Mouse (Mus musculus): Measurements from ENCODE around the gene Rbm47. TPM values are rescaled to one million over a fixed set of nuclear protein-coding genes. Genes with fewer than 3 reads are reported as not detected.

Rbm47 gene
- polyA plus RNA-seq, 1 experiment from 2014 or later: 2.6 TPM

DNA sequence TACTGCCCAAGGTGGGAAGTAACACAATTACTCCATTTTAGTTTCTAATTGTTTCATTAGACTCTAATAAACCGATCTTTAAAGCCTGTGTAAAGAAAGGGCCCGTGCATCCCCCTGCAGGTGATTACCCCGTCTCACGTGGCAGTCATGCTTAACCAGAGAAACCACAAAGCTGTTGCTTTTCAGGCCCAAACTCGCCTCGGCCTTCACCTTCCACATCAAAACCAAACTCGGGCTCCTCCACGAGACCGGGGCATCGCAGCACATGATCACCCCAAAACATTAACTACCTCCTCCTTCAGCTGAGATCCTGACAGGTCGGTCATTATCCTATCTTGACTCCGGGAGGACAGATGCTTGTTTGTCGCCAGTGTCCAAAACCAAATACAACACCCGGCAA, 58.2 kb downstream of the Rbm47 start:
- H3K27ac ChIP-seq: no peak overlapping the region
- H3K27me3 ChIP-seq: no peaks in the 10 kb centered on the region
- H3K4me2 ChIP-seq: no peak overlapping the region
- H3K36me3 ChIP-seq (ENCODE audit: poor library complexity, severe bottlenecking): no peaks in the 10 kb centered on the region
- 75% methylated on average over 14 of the region's 14 CpGs for WGBS
- ATAC-seq: no peak
- H3K4me3 ChIP-seq: no peak overlapping the region
- no peak overlapping the region for H3K9ac ChIP-seq
- no peaks in the 10 kb centered on the region for H3K9me3 ChIP-seq (replicated peaks)
- H3K4me1 ChIP-seq: no peaks in the 10 kb centered on the region

DNA sequence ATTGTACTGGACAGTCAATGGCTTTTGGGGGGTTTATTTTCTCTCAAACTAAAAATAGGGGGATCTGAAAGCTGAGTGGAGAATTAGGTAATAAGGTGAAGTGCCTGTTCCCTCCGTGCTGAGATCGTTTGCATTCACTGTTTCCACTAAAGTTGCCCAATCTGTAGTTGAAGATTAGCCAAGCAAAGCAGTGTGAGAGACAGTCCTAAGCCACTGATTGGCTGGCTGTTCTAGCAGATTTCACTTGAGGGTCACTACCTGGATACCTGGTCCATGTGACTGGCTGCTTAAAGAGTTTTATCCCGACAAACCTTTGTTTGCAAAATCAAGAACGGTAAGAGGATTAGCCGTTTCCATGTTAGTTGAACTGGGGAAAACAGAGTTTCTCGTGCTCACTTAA, 58.7 kb downstream of the Rbm47 start:
- ATAC-seq: no peak
- H3K36me3 ChIP-seq (ENCODE audit: poor library complexity, severe bottlenecking): no peaks in the 10 kb centered on the region
- no peak overlapping the region for H3K4me2 ChIP-seq
- no peaks in the 10 kb centered on the region for H3K4me1 ChIP-seq
- 36% methylated on average over 6 of the region's 6 CpGs for WGBS
- H3K9me3 ChIP-seq (replicated peaks): no peaks in the 10 kb centered on the region
- no peak overlapping the region for H3K9ac ChIP-seq
- H3K4me3 ChIP-seq: no peak overlapping the region
- no peaks in the 10 kb centered on the region for H3K27me3 ChIP-seq
- no peak overlapping the region for H3K27ac ChIP-seq

DNA sequence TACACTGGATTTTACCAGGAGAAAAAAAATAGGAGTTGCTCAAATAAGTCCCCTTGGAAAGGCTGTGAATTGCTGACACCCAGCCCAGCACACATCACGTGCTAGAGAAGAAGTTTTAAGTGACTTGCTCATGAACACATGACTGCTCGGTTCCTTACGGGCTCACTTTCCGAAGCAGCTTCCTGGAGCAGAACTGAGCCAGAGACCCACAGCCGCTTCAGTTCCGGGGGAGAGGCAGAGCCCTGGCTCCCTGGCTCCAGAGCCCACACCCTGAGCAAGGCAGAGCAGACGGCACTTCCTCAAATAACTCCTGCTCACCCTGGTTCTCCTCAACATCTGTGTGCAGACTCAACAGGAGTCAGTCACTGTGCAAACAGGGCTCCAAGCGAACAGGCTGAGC, 60.9 kb downstream of the Rbm47 start:
- no peak for ATAC-seq

DNA sequence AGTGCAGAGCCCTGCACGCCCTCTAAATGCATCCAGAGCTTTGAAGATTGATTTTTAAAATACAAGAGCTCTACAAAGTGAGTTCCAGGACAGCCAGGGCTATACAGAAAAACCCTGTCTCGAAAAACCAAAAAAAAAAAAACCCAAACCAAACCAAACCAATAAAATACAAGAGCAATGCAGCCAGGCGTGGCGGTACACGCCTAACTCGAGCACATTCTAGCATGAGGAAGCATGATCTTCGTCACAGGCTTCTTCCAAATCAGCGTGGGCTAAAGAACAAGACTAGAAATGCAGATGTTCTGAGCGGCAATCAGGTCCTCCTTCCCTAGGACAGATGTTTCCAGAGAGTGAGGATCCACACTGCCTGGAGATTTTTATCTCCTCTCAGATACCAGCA, 66.5 kb downstream of the Rbm47 start:
- Histone ChIP-seq H3K36me3 (ENCODE audit: poor library complexity, severe bottlenecking) (no peaks in the 10 kb centered on the region), H3K4me1 (no peaks in the 10 kb centered on the region), H3K4me2 (no peak overlapping the region), H3K27ac (no peak overlapping the region), H3K4me3 (no peak overlapping the region), H3K27me3 (no peaks in the 10 kb centered on the region), H3K9me3 (replicated peaks) (no peaks in the 10 kb centered on the region), H3K9ac (no peak overlapping the region)
- 88% methylated on average over 9 of the region's 9 CpGs for WGBS
- no peak for ATAC-seq

More for the DNA sequence above, 60.9 kb downstream of the Rbm47 start:
- Histone ChIP-seq H3K27me3 (no peaks in the 10 kb centered on the region), H3K9me3 (replicated peaks) (no peaks in the 10 kb centered on the region), H3K9ac (no peak overlapping the region), H3K36me3 (ENCODE audit: poor library complexity, severe bottlenecking) (no peaks in the 10 kb centered on the region), H3K4me2 (no peak overlapping the region), H3K27ac (no peak overlapping the region), H3K4me3 (no peak overlapping the region), H3K4me1 (no peaks in the 10 kb centered on the region)
- 89% methylated on average over 8 of the region's 8 CpGs for WGBS

DNA sequence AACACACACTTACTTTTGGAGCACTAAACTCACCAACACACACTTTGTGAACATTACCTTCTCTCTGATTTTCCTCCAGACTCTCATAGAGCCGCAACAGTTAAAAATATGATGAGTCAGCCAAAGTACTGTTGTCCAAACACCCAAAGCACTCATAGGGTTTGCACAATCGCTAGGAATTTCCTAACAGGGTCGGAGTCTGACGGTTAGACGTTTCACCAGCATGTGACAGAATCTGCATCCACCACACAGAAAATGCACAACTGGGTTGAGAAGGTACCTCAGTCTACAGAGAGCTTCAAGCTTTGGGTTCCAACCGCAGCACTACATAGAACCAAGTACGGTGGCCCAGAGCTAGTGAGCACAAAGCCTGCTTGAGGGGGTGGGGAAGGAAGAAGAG, 67.0 kb downstream of the Rbm47 start:
- 90% methylated on average over 7 of the region's 7 CpGs for WGBS
- H3K9ac ChIP-seq: no peak overlapping the region

DNA sequence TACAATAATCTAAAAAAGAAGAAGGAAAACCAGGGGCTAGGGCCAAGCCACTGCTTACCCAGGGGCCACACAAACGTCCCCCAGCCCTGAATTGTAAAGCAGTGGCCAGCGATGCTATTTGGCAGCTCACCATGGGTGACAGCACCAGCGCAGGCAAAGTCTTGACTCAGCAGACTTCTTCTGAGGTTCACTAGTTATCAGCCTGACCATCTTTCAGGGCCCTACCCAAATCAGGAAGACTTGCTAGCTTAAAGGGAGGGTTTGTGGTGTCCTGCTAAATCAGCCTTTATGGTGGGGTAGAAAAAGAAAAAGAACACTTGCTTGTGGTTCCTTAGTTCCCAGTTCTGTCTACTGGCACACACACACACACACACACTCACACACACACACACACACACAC, 67.6 kb downstream of the Rbm47 start:
- WGBS: 80% methylated on average over 3 of the region's 3 CpGs
- Histone ChIP-seq H3K9me3 (replicated peaks) (no peaks in the 10 kb centered on the region), H3K4me1 (no peaks in the 10 kb centered on the region), H3K4me2 (no peak overlapping the region), H3K27ac (no peak overlapping the region), H3K4me3 (no peak overlapping the region), H3K36me3 (ENCODE audit: poor library complexity, severe bottlenecking) (no peaks in the 10 kb centered on the region), H3K27me3 (no peaks in the 10 kb centered on the region), H3K9ac (no peak overlapping the region)
- no peak for ATAC-seq

More for the DNA sequence above, 67.0 kb downstream of the Rbm47 start:
- Histone ChIP-seq H3K4me1 (no peaks in the 10 kb centered on the region), H3K9me3 (replicated peaks) (no peaks in the 10 kb centered on the region), H3K4me3 (no peak overlapping the region), H3K36me3 (ENCODE audit: poor library complexity, severe bottlenecking) (no peaks in the 10 kb centered on the region), H3K4me2 (no peak overlapping the region), H3K27me3 (no peaks in the 10 kb centered on the region), H3K27ac (no peak overlapping the region)
- no peak for ATAC-seq

DNA sequence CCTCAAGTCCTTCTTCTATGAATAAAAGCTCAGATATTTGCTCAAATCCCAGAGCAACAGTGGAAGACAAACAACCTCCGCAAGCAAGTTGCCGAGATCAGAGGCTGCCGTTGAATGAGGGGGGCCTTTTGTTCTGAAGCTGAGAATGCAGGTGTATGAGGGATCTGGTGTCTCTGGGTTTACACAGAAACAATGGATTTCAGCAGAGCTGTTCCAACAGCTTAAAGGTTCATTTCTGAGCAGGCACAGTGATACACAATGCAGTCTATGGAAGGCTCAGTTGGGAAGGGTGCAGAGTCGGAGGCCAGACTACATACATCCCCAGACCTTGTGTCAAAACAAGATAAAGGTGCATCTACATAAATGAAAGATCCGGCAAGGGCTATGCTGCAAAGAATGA, 69.5 kb downstream of the Rbm47 start:
- ATAC-seq: no peak
- Histone ChIP-seq H3K9me3 (replicated peaks) (no peaks in the 10 kb centered on the region), H3K4me2 (no peak overlapping the region), H3K4me1 (no peaks in the 10 kb centered on the region), H3K9ac (no peak overlapping the region), H3K27ac (no peak overlapping the region), H3K27me3 (no peaks in the 10 kb centered on the region), H3K36me3 (ENCODE audit: poor library complexity, severe bottlenecking) (no peaks in the 10 kb centered on the region), H3K4me3 (no peak overlapping the region)
- 61% methylated on average over 5 of the region's 5 CpGs for WGBS

DNA sequence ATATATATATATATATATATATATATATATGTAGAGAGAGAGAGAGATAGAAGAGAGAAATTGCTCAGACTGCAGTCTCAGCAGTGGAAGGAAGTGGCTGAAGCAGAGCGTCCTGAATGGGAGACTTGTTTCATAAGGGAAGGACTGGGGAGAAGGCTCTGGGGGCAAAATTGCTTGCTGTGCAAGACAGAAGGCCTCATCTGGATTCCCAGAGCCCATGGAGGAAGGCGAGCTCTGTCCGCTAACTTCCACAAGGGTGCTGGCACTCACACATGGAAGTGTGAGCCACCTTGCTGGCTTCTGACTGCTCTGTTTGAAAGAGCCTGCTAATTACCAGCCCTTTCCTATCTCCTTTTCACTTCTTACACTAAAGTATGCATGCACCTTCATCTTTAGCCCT, 70.1 kb downstream of the Rbm47 start:
- no peak overlapping the region for H3K27ac ChIP-seq
- H3K4me3 ChIP-seq: no peak overlapping the region
- H3K27me3 ChIP-seq: no peaks in the 10 kb centered on the region
- no peaks in the 10 kb centered on the region for H3K9me3 ChIP-seq (replicated peaks)
- H3K4me2 ChIP-seq: no peak overlapping the region
- no peaks in the 10 kb centered on the region for H3K4me1 ChIP-seq
- no peak overlapping the region for H3K9ac ChIP-seq
- H3K36me3 ChIP-seq (ENCODE audit: poor library complexity, severe bottlenecking): no peaks in the 10 kb centered on the region
- WGBS: 84% methylated on average over 3 of the region's 3 CpGs
- no peak for ATAC-seq

DNA sequence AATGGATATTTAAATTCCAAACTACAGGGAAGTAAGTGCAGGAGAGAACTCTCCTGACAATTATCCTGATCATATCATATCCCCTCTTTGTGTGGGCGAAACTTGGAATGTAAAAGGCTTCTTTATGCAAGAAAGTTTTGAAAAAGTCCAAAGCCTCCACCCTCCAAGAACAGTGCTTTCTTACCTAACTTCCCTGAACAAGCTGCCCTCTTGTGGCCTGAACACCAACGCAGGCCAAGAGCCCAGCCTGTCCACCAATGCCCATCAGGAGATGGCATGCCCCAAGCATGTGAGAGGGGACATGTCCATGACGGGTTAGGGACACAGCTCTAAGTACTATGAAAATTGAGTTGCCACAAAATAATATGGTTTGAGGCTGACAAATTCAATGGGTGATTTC, 71.3 kb downstream of the Rbm47 start:
- 64% methylated on average over 3 of the region's 3 CpGs for WGBS
- Histone ChIP-seq H3K9me3 (replicated peaks) (no peaks in the 10 kb centered on the region), H3K27me3 (no peaks in the 10 kb centered on the region), H3K4me2 (no peak overlapping the region), H3K9ac (no peak overlapping the region), H3K27ac (no peak overlapping the region), H3K36me3 (ENCODE audit: poor library complexity, severe bottlenecking) (no peaks in the 10 kb centered on the region), H3K4me3 (no peak overlapping the region), H3K4me1 (no peaks in the 10 kb centered on the region)
- ATAC-seq: no peak

DNA sequence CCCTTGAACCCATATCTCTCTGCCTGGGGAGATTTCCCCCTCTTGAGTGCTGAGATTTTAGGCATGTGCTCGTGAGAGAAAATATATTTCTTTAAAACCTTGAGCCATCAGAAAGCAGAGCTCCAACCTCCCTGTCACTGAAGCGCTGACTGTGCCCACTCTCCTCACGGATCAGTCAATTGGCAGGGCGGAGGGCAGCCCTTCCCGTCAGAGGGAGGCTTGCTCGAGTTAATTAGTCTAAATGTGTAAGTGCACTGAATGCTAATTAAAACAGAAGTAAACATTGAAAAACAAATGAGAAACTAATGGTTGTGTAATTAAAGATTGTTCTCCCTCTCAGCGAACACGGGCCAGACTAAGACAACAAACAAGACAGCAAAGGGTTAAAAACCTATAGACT, 72.6 kb downstream of the Rbm47 start:
- Histone ChIP-seq H3K27ac (no peak overlapping the region), H3K4me2 (no peak overlapping the region), H3K9ac (no peak overlapping the region), H3K9me3 (replicated peaks) (no peaks in the 10 kb centered on the region), H3K4me1 (no peaks in the 10 kb centered on the region), H3K27me3 (no peaks in the 10 kb centered on the region), H3K36me3 (ENCODE audit: poor library complexity, severe bottlenecking) (no peaks in the 10 kb centered on the region), H3K4me3 (no peak overlapping the region)
- 40% methylated on average over 8 of the region's 8 CpGs for WGBS
- no peak for ATAC-seq

DNA sequence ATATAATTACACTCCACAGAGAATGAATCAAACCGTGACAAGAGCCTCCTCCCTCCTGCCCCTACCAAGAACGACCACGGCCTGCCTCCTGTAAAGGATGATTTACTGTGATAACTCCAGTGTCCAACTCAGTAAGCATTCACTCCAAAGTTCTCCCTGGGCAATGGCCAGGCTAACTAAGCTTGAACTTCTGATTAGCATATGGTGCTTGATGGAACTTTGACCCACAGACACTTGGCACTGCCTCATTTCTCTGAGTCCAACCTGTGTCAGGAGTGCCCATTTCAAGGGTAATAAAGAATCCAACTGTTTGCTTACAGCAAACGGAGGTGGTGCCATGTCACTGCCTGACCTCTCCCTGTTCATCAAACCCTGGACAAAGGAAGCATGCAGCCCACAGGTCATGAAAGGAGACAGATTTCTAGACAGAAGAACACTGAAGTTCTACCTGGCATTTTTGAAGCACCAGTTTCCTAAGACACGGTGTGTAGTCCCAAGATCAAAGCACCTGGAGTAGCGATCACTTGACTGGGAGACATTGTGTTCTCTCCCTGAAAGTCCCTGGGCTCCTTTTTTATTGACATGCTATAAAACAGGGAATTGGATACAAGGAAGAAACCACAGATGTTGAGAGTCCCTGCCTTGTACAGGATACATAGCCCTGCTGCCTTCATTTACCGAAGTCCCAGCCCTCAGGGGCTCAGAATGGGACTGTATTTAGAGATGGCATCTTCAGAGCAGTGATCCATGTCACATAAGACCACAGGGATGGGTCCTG, 74.6 kb downstream of the Rbm47 start:
- WGBS: 86% methylated on average over 7 of the region's 7 CpGs
- Histone ChIP-seq H3K9me3 (replicated peaks) (no peaks in the 10 kb centered on the region), H3K36me3 (ENCODE audit: poor library complexity, severe bottlenecking) (no peaks in the 10 kb centered on the region), H3K27me3 (no peaks in the 10 kb centered on the region), H3K4me1 (no peaks in the 10 kb centered on the region), H3K4me3 (no peak overlapping the region), H3K4me2 (no peak overlapping the region), H3K27ac (no peak overlapping the region), H3K9ac (no peak overlapping the region)
- no peak for ATAC-seq

DNA sequence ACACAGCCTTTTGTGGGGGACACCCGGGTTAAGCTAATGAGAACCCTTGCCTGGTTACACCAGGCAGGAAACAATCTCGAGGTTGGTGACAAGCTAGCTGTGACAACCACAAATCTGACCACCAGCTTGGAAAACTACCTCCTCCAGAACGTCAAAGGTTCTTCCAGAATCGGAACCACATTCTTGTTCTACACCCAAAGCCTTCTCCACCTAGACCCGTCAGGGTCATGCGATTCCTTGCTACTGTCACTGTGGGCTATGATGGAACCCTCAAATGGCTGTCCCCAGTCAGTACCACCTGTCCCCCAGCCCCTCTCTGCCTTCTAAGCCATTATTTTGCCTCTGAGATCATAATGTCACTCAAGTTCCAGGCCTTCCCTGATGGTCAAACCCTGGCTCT, 76.8 kb downstream of the Rbm47 start:
- no peaks in the 10 kb centered on the region for H3K9me3 ChIP-seq (replicated peaks)
- no peak for ATAC-seq
- H3K27me3 ChIP-seq: no peaks in the 10 kb centered on the region
- no peaks in the 10 kb centered on the region for H3K4me1 ChIP-seq
- no peak overlapping the region for H3K27ac ChIP-seq
- H3K36me3 ChIP-seq (ENCODE audit: poor library complexity, severe bottlenecking): no peaks in the 10 kb centered on the region
- H3K4me2 ChIP-seq: no peak overlapping the region
- no peak overlapping the region for H3K4me3 ChIP-seq
- no peak overlapping the region for H3K9ac ChIP-seq
- 90% methylated on average over 6 of the region's 6 CpGs for WGBS

DNA sequence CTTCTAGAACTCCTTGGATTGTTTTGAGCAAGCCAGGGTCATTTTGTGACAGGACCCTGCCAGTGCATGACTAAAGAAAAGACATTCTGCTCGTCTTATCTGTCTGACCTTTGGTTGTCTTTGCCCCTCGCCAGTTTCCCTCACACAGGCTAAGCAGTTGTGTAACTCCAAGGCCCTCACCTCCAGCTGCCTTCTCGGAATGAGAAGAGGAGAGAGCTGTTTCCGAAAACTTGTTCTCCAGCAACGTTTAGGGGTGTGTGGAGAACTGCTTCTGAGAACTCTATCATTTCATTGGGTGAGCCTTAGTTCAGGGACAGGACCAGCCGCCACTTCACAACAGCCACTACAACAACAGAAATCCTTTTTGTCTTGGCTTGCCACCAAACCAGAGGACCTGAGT, 77.8 kb downstream of the Rbm47 start:
- 68% methylated on average over 6 of the region's 6 CpGs for WGBS
- Histone ChIP-seq H3K4me3 (no peak overlapping the region), H3K27me3 (no peaks in the 10 kb centered on the region), H3K9me3 (replicated peaks) (no peaks in the 10 kb centered on the region), H3K4me1 (no peaks in the 10 kb centered on the region), H3K36me3 (ENCODE audit: poor library complexity, severe bottlenecking) (no peaks in the 10 kb centered on the region), H3K9ac (no peak overlapping the region), H3K4me2 (no peak overlapping the region), H3K27ac (no peak overlapping the region)
- no peak for ATAC-seq

All from forebrain, embryonic 13.5 days (tissue).